Mouse (Mus musculus) mouse embryonic stem cell (cell line): ENCODE data around the gene Cacna1e.

Source experiments
- in situ Hi-C, 2 experiments: fragments of 300-500 bp; cut with MboI; formaldehyde crosslinking; loops; 1 replicate in 1 of 2; 3 replicates in 1 of 2; pipeline ENCODE4 v1.14.3; 2019 to 2020; ENCODE audit warnings: low sequenced_read_pairs in 2 of 2, low pct_unique_long_range_greater_than_20kb in 1 of 2, mixed read lengths in 1 of 2; ENCODE audit not compliant: unreplicated experiment in 1 of 2

Cacna1e gene

DNA sequence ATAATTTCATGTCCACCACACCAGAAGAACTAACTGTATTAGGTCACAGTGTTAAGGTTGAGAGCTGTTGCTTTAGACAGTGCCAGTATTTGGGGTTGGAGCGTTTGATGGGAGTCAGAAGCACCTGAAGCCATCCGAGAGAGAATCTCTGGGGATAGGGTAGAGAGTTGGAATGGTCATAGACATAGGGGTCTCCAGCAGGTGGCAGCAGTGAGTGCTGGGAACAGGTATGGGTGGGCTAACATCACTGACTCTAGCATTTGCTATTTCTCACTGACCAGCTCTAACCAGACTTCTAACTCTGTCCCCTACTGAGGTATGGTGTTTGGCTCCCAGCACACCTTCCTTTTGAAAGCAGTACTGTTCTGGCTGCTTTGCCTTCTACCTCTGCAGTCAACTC lies 87.6 kb downstream of the Cacna1e start:
- in situ Hi-C loops, result loop anchor here (25.0 kb wide), 1 partner anchor 416 kb away; no protein-coding TSS in a partner anchor

DNA sequence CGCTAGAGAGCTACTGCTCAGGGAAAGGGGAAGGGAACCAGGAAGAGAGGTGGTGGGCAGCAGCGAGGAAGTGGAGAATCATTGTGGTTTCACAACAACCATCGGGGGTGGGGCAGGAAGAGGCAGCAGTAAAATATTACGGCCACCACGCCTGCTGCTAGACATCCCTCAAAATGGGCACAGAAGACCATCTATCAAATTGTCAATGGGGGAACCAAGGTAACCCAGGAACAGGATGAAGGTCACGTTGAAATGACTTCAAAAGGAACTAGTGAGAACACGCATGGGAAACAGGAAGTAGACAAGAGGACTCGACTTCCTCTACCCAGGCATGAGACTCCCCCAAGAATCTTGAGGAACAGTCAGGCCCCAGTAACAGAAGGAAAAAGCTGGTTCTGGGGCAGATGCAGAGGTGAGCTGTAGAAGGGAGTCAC lies 89.8 kb downstream of the Cacna1e start:
- in situ Hi-C loops, result loop anchor here (5.0 to 25.0 kb wide), 2 partner anchors 213 to 418 kb away; no protein-coding TSS in a partner anchor

GRCm38 (mm10) chr1:154791544-154792174 lies 92.6 kb downstream of the Cacna1e start:
- in situ Hi-C loops, result loop anchor here (5.0 to 25.0 kb wide), 2 partner anchors 216 to 421 kb away; no protein-coding TSS in a partner anchor

- in situ Hi-C loops, result loop anchor here (5.0 to 25.0 kb wide), 2 partner anchors 219 to 424 kb away; no protein-coding TSS in a partner anchor
Measured at GRCm38 (mm10) chr1:154788491-154788890, 95.8 kb downstream of the Cacna1e start.

GRCm38 (mm10) chr1:154788069-154788468 lies 96.2 kb downstream of the Cacna1e start:
- in situ Hi-C loops, result loop anchor here (5.0 to 25.0 kb wide), 2 partner anchors 219 to 424 kb away; no protein-coding TSS in a partner anchor

DNA sequence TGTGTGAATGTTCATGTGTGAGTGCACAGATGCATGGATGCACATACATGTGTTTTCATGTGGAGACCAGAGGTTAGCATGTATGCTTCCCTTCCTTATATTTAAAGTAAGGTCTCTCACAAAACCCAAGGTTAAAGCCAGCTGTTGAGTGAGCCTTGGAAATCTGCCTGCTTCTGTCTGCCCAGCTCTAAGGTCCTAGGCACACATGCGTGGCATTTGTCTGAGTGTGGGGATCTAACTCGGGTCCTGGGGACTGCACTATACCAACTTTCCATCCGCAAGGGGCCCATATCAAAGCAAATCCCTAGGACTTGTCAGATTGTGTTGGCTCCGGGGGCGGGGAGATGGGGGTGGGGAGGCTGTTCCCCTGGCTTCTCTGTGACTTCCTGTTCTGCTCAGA lies 96.9 kb downstream of the Cacna1e start:
- in situ Hi-C loops, result loop anchor here (5.0 to 25.0 kb wide), 2 partner anchors 220 to 425 kb away; no protein-coding TSS in a partner anchor

- in situ Hi-C loops, result loop anchor here (5.0 to 25.0 kb wide), 2 partner anchors 221 to 426 kb away; no protein-coding TSS in a partner anchor
Measured at GRCm38 (mm10) chr1:154786243-154786669, 98.0 kb downstream of the Cacna1e start.

DNA sequence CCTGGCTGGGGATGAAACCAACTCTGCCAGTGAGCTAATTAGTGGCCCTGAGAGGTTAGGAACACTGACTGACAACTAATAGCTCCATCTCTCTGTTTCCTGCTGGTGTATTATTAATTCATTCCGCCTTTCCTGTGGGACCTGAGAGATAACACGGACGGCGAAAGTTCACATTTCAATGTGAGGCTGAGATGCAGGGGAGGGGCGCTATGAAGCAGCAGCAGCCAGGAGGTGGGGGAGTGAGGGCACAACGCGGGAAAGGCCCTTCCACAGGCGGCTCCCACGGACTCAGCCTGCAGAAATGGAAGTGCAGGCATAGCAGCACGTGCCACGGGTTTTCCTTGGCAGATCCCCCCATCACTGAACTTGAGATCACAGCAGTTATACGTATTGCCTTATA lies 99.4 kb downstream of the Cacna1e start:
- in situ Hi-C loops, result loop anchor here (5.0 to 25.0 kb wide), 2 partner anchors 222 to 427 kb away; no protein-coding TSS in a partner anchor

- in situ Hi-C loops, result loop anchor here (25.0 kb wide), 1 partner anchor 429 kb away; no protein-coding TSS in a partner anchor
Measured at GRCm38 (mm10) chr1:154783521-154783920, 100.8 kb downstream of the Cacna1e start.

DNA sequence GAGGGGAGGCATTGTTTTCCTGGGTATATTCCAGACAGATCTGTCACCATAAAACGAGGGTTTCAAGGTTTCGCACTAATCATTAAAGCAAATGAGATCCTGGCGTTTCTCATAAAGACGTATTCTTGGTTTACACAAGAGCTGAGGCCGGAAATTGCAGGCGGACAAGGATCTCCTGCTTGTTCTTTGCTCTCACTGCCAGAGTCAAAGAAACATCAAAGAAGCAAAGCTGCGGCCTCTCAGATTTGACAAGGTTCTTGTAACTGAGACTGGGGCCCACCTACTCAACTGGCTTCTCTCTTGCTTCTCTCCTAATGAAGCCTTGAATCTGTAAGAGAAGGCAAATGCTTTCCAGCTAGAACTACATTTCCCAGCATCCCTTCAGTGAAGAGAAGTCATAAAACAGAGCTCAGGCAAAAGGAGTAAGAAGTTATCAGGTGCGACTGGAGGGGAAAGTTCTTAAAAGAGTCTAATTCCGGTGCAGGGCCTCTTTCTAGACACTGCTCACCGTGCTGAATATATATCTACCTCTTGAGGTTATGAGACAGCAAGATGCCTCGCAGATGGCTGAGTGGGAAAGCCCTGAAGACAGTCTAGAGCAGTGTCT lies 104.3 kb downstream of the Cacna1e start:
- in situ Hi-C loops, result loop anchor here (25.0 kb wide), 1 partner anchor 432 kb away; no protein-coding TSS in a partner anchor

DNA sequence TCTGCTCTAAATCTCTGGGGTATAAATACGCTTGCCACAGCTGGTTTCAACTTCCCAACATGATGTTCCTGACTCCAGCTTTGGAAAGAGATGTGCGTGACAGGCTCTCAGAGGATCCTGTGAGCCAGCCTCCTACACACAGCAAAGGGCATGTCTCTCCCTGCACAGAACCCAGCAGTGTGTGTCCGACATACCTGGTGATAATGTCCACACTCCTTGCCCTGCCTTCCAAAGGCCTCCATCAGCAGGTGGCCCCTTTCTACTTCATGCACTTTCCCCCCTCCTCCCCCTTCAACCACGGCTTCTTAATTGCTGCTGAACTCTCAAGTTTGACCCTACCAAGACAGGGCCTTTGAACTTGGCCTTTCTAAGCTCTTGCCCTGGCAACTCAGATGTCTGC lies 108.0 kb downstream of the Cacna1e start:
- in situ Hi-C loops, result loop anchor here (25.0 kb wide), 1 partner anchor 436 kb away; no protein-coding TSS in a partner anchor

GRCm38 (mm10) chr1:154774468-154774867 lies 109.8 kb downstream of the Cacna1e start:
- in situ Hi-C loops, result no loop called here

DNA sequence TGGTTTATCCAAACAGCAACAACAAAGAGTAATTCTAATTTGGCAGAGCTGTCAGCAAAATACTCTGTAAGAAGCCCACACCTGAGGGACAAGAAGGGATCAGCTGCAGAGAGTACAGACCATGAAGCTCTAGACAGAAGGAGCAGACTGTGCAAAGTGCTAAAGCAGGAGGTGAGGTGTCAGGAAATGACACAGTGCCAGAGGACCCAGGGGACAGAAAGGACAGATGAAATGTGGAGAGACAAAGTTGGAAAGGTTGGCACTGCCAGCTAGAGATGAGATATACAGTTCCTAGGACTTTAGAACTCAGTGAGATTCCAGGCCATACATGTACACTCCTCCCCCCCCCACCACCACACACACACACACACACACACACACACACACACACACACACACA lies 113.2 kb downstream of the Cacna1e start:
- in situ Hi-C loops, result no loop called here

GRCm38 (mm10) chr1:154770542-154770941 lies 113.8 kb downstream of the Cacna1e start:
- in situ Hi-C loops, result no loop called here

DNA sequence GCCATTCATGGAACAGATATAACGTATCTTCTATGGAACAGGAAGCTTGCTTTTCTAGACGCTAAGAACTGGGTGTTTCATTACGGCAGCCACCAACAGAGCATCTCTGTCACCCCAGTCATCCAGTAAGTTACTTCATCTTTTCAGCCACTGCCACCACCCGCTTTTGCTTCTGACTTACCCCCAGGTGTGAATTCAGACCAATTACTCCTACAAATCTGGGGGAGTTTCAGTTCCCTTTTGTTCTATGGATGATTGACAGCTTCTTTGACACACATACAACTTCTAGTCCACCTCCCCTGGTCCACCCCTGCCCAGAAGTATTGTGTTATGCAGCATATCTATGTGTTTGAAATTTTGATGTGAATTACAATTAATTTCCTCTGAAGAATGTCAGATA lies 121.2 kb downstream of the Cacna1e start:
- in situ Hi-C loops, result no loop called here

DNA sequence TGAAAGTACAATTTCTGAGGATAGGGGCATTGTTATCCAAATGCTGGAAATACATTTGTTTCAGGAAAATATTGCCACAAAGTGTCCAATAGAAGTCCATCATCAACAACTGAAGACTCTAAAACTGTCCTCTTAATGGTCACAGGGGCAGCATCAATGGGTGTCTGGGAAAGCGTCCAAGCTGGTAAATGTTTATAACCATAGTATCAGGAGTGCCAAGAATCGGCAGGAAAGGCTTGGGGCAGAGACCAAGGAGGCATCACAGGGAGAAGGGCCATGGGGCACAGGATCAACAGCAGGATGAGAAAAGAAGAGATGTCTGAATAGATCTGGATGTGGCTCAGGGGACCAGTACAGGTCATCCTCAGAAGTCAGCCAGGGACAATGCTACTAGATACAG lies 132.2 kb downstream of the Cacna1e start:
- in situ Hi-C loops, result no loop called here

- in situ Hi-C loops, result loop anchor here in 1 of 2 experiments (25.0 kb wide), 1 partner anchor 861 kb away; the partner anchor contains the start of genes Glul and Teddm1a
Measured at GRCm38 (mm10) chr1:154748531-154748930, 135.8 kb downstream of the Cacna1e start.

DNA sequence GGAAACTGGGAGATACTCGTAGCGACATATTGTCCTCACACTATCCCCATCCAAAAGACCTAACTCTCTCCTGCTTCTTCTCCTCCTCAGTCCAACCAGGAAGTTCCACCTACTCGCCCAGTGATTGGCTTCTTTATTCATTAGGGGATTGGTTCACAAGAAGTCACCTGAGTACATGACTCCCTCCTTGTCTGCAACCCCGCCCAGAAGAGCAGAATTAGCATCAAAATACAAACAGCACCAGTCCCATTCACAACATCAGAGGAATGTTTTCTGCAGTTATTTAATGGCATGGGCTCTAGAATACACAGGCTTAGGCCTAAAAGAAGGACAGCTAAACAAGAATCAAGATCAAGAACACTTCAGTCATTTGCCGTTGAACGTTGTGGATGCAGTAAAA lies 139.1 kb downstream of the Cacna1e start:
- in situ Hi-C loops, result loop anchor here in 1 of 2 experiments (25.0 kb wide), 1 partner anchor 858 kb away; the partner anchor contains the start of genes Glul and Teddm1a

DNA sequence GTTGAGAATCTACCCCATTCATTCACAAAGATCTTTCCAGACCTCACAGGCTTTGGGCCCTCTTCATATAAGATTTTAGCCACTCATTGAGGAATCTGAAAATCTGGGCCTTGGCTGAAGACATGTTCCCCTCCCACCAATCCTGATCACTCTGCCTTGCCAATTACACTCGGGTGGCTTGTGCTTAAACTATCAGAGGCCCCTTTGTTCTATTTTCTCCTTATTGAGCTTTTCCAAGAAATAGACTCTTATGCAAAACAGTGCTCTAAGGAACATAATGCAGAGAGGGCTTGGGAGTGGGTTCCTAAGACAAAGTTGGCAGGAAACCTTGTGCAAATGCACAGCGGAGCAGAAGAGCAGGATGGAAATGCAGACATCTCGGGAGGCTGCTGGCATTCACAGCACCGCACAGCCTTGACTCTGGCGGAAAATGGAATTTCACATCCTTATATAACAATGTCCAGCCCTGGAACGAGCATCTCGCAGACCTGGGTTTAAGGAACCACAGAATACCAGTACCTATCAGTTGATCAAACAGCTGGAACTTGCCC lies 153.8 kb downstream of the Cacna1e start:
- in situ Hi-C loops, result loop anchor here in 1 of 2 experiments (25.0 kb wide), 1 partner anchor 843 kb away; the partner anchor contains the start of genes Glul and Teddm1a
